Mouse (Mus musculus) kidney, adult 8-10 months (tissue): ENCODE measurements around the gene Rasgrp3.
"Not testable (repeated sequence)": the region's sequence is repeated elsewhere in the genome, so short reads cannot be mapped to it uniquely, and the experiment has no call there.

Experiments used
- DNase-seq, 2 experiments: peaks; one replicate each; pipeline ENCODE4 v3.0.0; 2022

Gene Rasgrp3

GRCm38 (mm10) chr17:75435599-75435998, at the start of gene Rasgrp3:
Rasgrp3 (plus strand) TSS chr17:75435896.
- peak; percentile 24 to 45 for DNase-seq

GRCm38 (mm10) chr17:75388402-75388801, 47.3 kb upstream of the Rasgrp3 start:
- no peak for DNase-seq

GRCm38 (mm10) chr17:75390142-75390541, 45.6 kb upstream of the Rasgrp3 start:
- no peak for DNase-seq

GRCm38 (mm10) chr17:75391429-75392192, 44.1 kb upstream of the Rasgrp3 start:
- no peak for DNase-seq

GRCm38 (mm10) chr17:75406405-75406804, 29.3 kb upstream of the Rasgrp3 start:
- peak; percentile 3 to 13 for DNase-seq

GRCm38 (mm10) chr17:75416861-75417260, 18.8 kb upstream of the Rasgrp3 start:
- no peak for DNase-seq

GRCm38 (mm10) chr17:75434152-75434551, 1.5 kb upstream of the Rasgrp3 start:
- no peak for DNase-seq

GRCm38 (mm10) chr17:75434871-75435270, 825 bp upstream of the Rasgrp3 start:
- DNase-seq = no peak

GRCm38 (mm10) chr17:75436095-75436494, 399 bp downstream of the Rasgrp3 start:
- no peak for DNase-seq

GRCm38 (mm10) chr17:75436819-75437218, 1.1 kb downstream of the Rasgrp3 start:
- DNase-seq = no peak

- DNase-seq = no peak
These were observed 1.6 kb downstream of the Rasgrp3 start for GRCm38 (mm10) chr17:75437239-75437750.

GRCm38 (mm10) chr17:75438162-75438561, 2.5 kb downstream of the Rasgrp3 start:
- DNase-seq = no peak

GRCm38 (mm10) chr17:75439062-75439461, 3.4 kb downstream of the Rasgrp3 start:
- DNase-seq = no peak

GRCm38 (mm10) chr17:75440619-75441018, 4.9 kb downstream of the Rasgrp3 start:
- peak in 1 of 2 experiments; percentile 34 for DNase-seq

GRCm38 (mm10) chr17:75441260-75441830, 5.6 kb downstream of the Rasgrp3 start:
- DNase-seq = no peak

- DNase-seq = no peak
These were observed 6.7 kb downstream of the Rasgrp3 start for GRCm38 (mm10) chr17:75442352-75442751.

GRCm38 (mm10) chr17:75443064-75443621, 7.4 kb downstream of the Rasgrp3 start:
- DNase-seq = no peak

GRCm38 (mm10) chr17:75448257-75448656, 12.6 kb downstream of the Rasgrp3 start:
- DNase-seq = no peak

- DNase-seq = no peak
These were observed 13.3 kb downstream of the Rasgrp3 start for GRCm38 (mm10) chr17:75449022-75449421.

GRCm38 (mm10) chr17:75452313-75452712, 16.6 kb downstream of the Rasgrp3 start:
- no peak for DNase-seq

GRCm38 (mm10) chr17:75453639-75454038, 17.9 kb downstream of the Rasgrp3 start:
- no peak for DNase-seq

- not testable (repeated sequence) for DNase-seq
These were observed 20.4 kb downstream of the Rasgrp3 start for GRCm38 (mm10) chr17:75456096-75456495.

- no peak for DNase-seq
These were observed 24.9 kb downstream of the Rasgrp3 start for GRCm38 (mm10) chr17:75460621-75461020.

GRCm38 (mm10) chr17:75461771-75462170, 26.1 kb downstream of the Rasgrp3 start:
- no peak for DNase-seq
